ENCODE assay signal across 22 mouse cellular contexts in the genomic region with DNA sequence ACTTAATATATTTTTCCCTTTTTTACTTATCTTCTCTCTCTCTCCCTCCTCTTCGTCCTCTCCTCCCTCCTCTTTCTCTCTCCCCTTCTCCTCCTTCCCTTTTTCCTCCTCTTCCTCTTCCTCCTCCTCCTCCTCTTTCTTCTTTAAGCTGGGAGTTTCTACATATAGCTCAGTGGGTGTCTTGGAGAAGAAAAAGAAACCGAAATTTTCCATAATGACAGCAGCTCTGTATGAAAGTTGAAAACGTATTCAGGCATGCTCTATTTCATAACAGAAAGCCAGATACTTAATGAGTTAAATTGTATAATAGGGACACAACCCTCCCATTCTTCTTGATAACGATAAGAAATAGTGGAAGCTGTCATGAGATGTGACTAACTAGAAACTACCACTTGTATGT.
DNase-seq lines count a peak whose midpoint lies in the region; ATAC-seq and TF ChIP-seq lines count a peak whose summit lies in the region.
"Had no signal": no experiment of that assay in that cellular context is flagged by ENCODE, and none has a peak within 500 bp of the region (broad histone marks: within the 10 kb centered on the region; RNA-seq: fewer than 3 reads in every experiment).

No protein-coding gene starts in this region.

- DNase-seq in left cerebral cortex, adult 2 months (ENCODE audit: extremely low spot score in 1 of 2, low spot score in 2 of 2): no peak
- no peak for DNase-seq in left cerebral cortex, postnatal 36 days (ENCODE audit: low spot score in 2 of 2)
- DNase-seq in telencephalon, adult 2 months (ENCODE audit: low read depth, low spot score): peak; percentile 33
- no peak for DNase-seq in midbrain, postnatal 0 days (ENCODE audit: low spot score)
- DNase-seq: adrenal gland, adult 8-10 months; adrenal gland, postnatal 14 days; adrenal gland, postnatal 36 days; cerebellum, adult 11 months; cerebellum, adult 18-20 months; cerebellum, adult 8-10 months; cerebellum, adult 9-11 months; cerebellum, postnatal 14 days; cerebellum, postnatal 36 days; forebrain, postnatal 0 days had no signal

- no peak for ATAC-seq in granulocyte monocyte progenitor cell, adult 5-6 weeks (replicated peaks; ENCODE audit: poor library complexity, severe bottlenecking)
- ATAC-seq in midbrain, postnatal 0 days (ENCODE audit: low FRiP score): no peak
- ATAC-seq: activated CD4-positive, CD25-positive, alpha-beta regulatory T cell, adult 4 months; forebrain, embryonic 13.5 days; forebrain, embryonic 15.5 days; forebrain, postnatal 0 days; Patski had no signal

- no peaks in the 10 kb centered on the region for H3K27me3 ChIP-seq in midbrain, postnatal 0 days (ENCODE audit: insufficient read depth, low read length)
- H3K27me3 ChIP-seq: embryonic facial prominence, embryonic 12.5 days; forebrain, embryonic 13.5 days; forebrain, embryonic 15.5 days; Patski had no signal

- 78% methylated on average over 4 of the region's 4 CpGs for WGBS in midbrain, postnatal 0 days

- no peak for TF ChIP-seq POLR2A in cortical plate, adult 2 months (IDR thresholded peaks at IDR 0.05; ENCODE audit: extremely low read depth, insufficient read depth, low read length)

- no peak overlapping the region for H3K4me2 ChIP-seq in midbrain, postnatal 0 days (ENCODE audit: low read depth, low read length, poor library complexity, severe bottlenecking)
- H3K4me2 ChIP-seq: embryonic facial prominence, embryonic 12.5 days; forebrain, embryonic 13.5 days; forebrain, embryonic 15.5 days had no signal

- H3K4me3 ChIP-seq in left cerebral cortex, adult 2 months: no peak overlapping the region
- H3K4me3 ChIP-seq in cortical plate, adult 2 months (ENCODE audit: insufficient read depth, low read length): no peak overlapping the region
- H3K4me3 ChIP-seq in midbrain, postnatal 0 days (ENCODE audit: low read depth, low read length): no peak overlapping the region
- H3K4me3 ChIP-seq: embryonic facial prominence, embryonic 10.5 days; embryonic facial prominence, embryonic 12.5 days; forebrain, embryonic 13.5 days; forebrain, embryonic 15.5 days had no signal

- H3K9ac ChIP-seq in midbrain, postnatal 0 days (replicated peaks; ENCODE audit: low read length, poor library complexity, severe bottlenecking): no peak overlapping the region
- H3K9ac ChIP-seq: embryonic facial prominence, embryonic 12.5 days; forebrain, embryonic 13.5 days; forebrain, embryonic 15.5 days; forebrain, postnatal 0 days had no signal

- intact Hi-C loops in left cerebral cortex, adult 2 months (cut with DNase I): loop anchor here (10.0 kb wide), 1 partner anchor 151 kb away; no protein-coding TSS in a partner anchor
- intact Hi-C loops in left cerebral cortex, postnatal 36 days (cut with DNase I): no loop called here

- H3K36me3 ChIP-seq in midbrain, postnatal 0 days (ENCODE audit: insufficient read depth, low read length): no peaks in the 10 kb centered on the region
- H3K36me3 ChIP-seq: embryonic facial prominence, embryonic 10.5 days; embryonic facial prominence, embryonic 12.5 days; forebrain, embryonic 15.5 days had no signal

- H3K27ac ChIP-seq in left cerebral cortex, adult 2 months: peak overlapping the region; percentile 37; the same call in 1 of the 2 replicates
- peak overlapping the region; percentile 56; the same call in 1 of the 2 replicates for H3K27ac ChIP-seq in cortical plate, adult 2 months (ENCODE audit: insufficient read depth, low read length)
- H3K27ac ChIP-seq in midbrain, postnatal 0 days (ENCODE audit: low read depth, low read length): no peak overlapping the region
- H3K27ac ChIP-seq: embryonic facial prominence, embryonic 10.5 days; embryonic facial prominence, embryonic 12.5 days; forebrain, embryonic 13.5 days; forebrain, embryonic 15.5 days had no signal

- no peak for TF ChIP-seq CTCF in left cerebral cortex, adult 2 months (IDR thresholded peaks at IDR 0.05)
- TF ChIP-seq CTCF in cortical plate, adult 2 months (IDR thresholded peaks at IDR 0.05; ENCODE audit: extremely low read depth, insufficient read depth, low read length): no peak
- TF ChIP-seq CTCF in midbrain, postnatal 0 days (IDR thresholded peaks at IDR 0.05): no peak

- no peaks in the 10 kb centered on the region for H3K4me1 ChIP-seq in cortical plate, adult 2 months (ENCODE audit: control insufficient read depth, insufficient read depth, low read length)
- no peaks in the 10 kb centered on the region for H3K4me1 ChIP-seq in midbrain, postnatal 0 days (ENCODE audit: insufficient read depth, low read length)
- H3K4me1 ChIP-seq: embryonic facial prominence, embryonic 10.5 days; embryonic facial prominence, embryonic 12.5 days; forebrain, embryonic 13.5 days; forebrain, embryonic 15.5 days had no signal

- H3K9me3 ChIP-seq in midbrain, postnatal 0 days (ENCODE audit: low read length): no peaks in the 10 kb centered on the region
- H3K9me3 ChIP-seq: embryonic facial prominence, embryonic 10.5 days; embryonic facial prominence, embryonic 12.5 days; forebrain, embryonic 13.5 days; forebrain, embryonic 15.5 days had no signal
